Mouse (Mus musculus) olfactory bulb, adult 2 months (tissue): Measurements from ENCODE around the gene Steap3.

Experiments
- CTCF ChIP-seq: fragments of 200-500 bp; IDR thresholded peaks from 2 replicates; pipeline ENCODE4 v1.5.1; 2012; ENCODE audit warnings: low read depth, mild to moderate bottlenecking, low read length, moderate library complexity; ENCODE audit not compliant: insufficient read depth
- POLR2A ChIP-seq: fragments of 200-500 bp; IDR thresholded peaks from 2 replicates; pipeline ENCODE4 v1.6.1; 2012; ENCODE audit warnings: mild to moderate bottlenecking, low read depth, low read length, moderate library complexity; ENCODE audit not compliant: insufficient read depth

GRCm38 (mm10) chr1:120291709-120292108 lies 19.2 kb upstream of the Steap3 start:
- TF ChIP-seq CTCF (no peak), POLR2A (no peak)
